Mouse (Mus musculus) embryonic facial prominence, embryonic 11.5 days (tissue): ENCODE data around the gene Scn8a. TPM values are rescaled to one million over a fixed set of nuclear protein-coding genes. Genes with fewer than 3 reads are reported as not detected.

Experiments used
- ATAC-seq: fragments of 200-750 bp; cut with Nextera tagmentation; replicated peaks from 2 replicates; pipeline ENCODE4 v1.8.0; 2017; ENCODE audit warnings: low read depth; ENCODE audit not compliant: insufficient number of reproducible peaks, low FRiP score, low TSS enrichment
- DNase-seq: peaks from one replicate; pipeline ENCODE4 v3.0.0-alpha.2; 2015; ENCODE audit warnings: low spot score
- H3K27ac ChIP-seq: fragments of 300-500 bp; sonication (generic); replicated peaks from 2 replicates; pipeline ENCODE4 v1.5.1; 2014; ENCODE audit warnings: mild to moderate bottlenecking, low read depth, low read length, control low read depth
- H3K27me3 ChIP-seq: fragments of 300-500 bp; sonication (generic); 2 replicates; pipeline ENCODE4 v1.6.1; 2014; ENCODE audit warnings: mild to moderate bottlenecking, low read length, moderate library complexity, mixed read lengths; ENCODE audit not compliant: control insufficient read depth, insufficient read depth
- H3K36me3 ChIP-seq: fragments of 300-500 bp; sonication (generic); replicated peaks from 2 replicates; pipeline ENCODE4 v1.6.1; 2014; ENCODE audit warnings: low read depth, mild to moderate bottlenecking, low read length, moderate library complexity, mixed read lengths; ENCODE audit not compliant: control insufficient read depth, insufficient read depth
- H3K4me1 ChIP-seq: fragments of 300-500 bp; sonication (generic); 2 replicates; pipeline ENCODE4 v1.6.1; 2014; ENCODE audit warnings: low read length, mixed read lengths; ENCODE audit not compliant: control insufficient read depth, insufficient read depth
- H3K4me2 ChIP-seq: fragments of 300-500 bp; sonication (generic); 2 replicates; pipeline ENCODE4 v1.6.1; 2014; ENCODE audit warnings: low read depth, mild to moderate bottlenecking, control low read depth, low read length, moderate library complexity
- H3K4me3 ChIP-seq: fragments of 300-500 bp; sonication (generic); 2 replicates; pipeline ENCODE4 v1.5.1; 2014; ENCODE audit warnings: low read depth, low read length, control low read depth
- H3K9ac ChIP-seq: fragments of 300-500 bp; sonication (generic); replicated peaks from 2 replicates; pipeline ENCODE4 v1.6.1; 2014; ENCODE audit warnings: mild to moderate bottlenecking, control low read depth, low read length
- H3K9me3 ChIP-seq: fragments of 300-500 bp; sonication (generic); replicated peaks from 2 replicates; pipeline ENCODE4 v1.6.1; 2016; ENCODE audit warnings: mild to moderate bottlenecking, low read length, inconsistent platforms, mixed read lengths; ENCODE audit not compliant: control insufficient read depth
- WGBS: fragments of 180-500 bp; shearing (Covaris S2); extraction: QIAGEN DNeasy Blood & Tissue Kit; methylation state at CpG from one replicate; pipeline ENCODE4 v1.1.7; 2014; 5-methylcytosine and 5-hydroxymethylcytosine counted together
- polyA plus RNA-seq: library from polyadenylated mRNA; unstranded; fragments of >200 nt; fragmentation: Nextera tagmentation; extraction: Ambion mirVana; gene quantifications from 2 replicates; pipeline ENCODE4 v1.2.1, GENCODE M21; 2014

The Scn8a gene
- polyA plus RNA-seq, 1 experiment from 2014 or later, result 8.2 TPM

DNA sequence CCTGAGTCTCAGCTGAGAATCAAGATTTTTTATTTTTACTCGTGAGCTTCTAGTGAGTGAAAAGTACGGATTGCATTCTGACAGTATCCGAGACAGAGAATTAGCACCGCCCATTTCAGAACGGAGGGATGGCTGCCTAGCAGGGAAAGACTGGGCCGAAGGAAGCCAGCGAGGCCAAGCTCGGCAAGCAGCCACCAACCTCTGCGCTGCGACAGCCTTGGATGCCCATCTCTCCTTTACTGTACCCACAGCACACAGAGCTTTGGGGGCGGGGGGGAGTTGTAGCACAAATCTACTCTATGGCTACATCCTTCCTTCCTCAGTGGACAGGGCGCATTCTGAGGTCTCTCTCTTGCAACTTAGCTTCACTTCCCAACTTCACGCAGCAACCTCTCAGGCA lies 78.7 kb downstream of the Scn8a start:
- no peak overlapping the region for H3K27ac ChIP-seq
- no peaks in the 10 kb centered on the region for H3K4me1 ChIP-seq
- no peak overlapping the region for H3K9ac ChIP-seq
- no peak for ATAC-seq
- H3K27me3 ChIP-seq, result no peaks in the 10 kb centered on the region
- no peak for DNase-seq
- WGBS, result 89% methylated on average over 13 of the region's 13 CpGs
- no peak overlapping the region for H3K4me3 ChIP-seq
- no peak overlapping the region for H3K4me2 ChIP-seq
- H3K36me3 ChIP-seq, result no peaks in the 10 kb centered on the region
- no peaks in the 10 kb centered on the region for H3K9me3 ChIP-seq

DNA sequence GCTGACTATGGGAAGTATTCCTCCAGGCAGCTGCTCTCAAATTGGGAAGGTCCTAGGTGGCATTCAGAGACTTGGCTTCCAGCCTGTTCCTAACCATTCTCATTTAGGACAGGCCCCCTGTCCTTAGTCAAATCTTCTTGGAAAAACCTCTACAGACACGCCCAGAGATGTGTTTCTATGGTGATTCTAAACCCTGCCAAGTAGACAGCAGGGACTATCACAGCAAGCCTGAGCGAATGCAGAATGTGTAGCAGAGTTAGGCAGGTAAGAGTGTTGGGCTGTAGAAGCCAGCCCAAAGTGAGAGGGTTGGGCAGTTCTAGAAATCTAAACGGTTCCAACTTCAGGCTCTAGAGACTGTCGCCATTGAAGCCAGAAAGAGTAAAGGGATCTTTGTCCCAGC lies 79.5 kb downstream of the Scn8a start:
- no peak for DNase-seq
- H3K9me3 ChIP-seq, result no peaks in the 10 kb centered on the region
- H3K27ac ChIP-seq, result no peak overlapping the region
- no peak for ATAC-seq
- no peaks in the 10 kb centered on the region for H3K4me1 ChIP-seq
- no peaks in the 10 kb centered on the region for H3K36me3 ChIP-seq
- H3K9ac ChIP-seq, result no peak overlapping the region
- WGBS, result 88% methylated on average over 4 of the region's 4 CpGs
- no peaks in the 10 kb centered on the region for H3K27me3 ChIP-seq
- H3K4me3 ChIP-seq, result no peak overlapping the region
- H3K4me2 ChIP-seq, result no peak overlapping the region

DNA sequence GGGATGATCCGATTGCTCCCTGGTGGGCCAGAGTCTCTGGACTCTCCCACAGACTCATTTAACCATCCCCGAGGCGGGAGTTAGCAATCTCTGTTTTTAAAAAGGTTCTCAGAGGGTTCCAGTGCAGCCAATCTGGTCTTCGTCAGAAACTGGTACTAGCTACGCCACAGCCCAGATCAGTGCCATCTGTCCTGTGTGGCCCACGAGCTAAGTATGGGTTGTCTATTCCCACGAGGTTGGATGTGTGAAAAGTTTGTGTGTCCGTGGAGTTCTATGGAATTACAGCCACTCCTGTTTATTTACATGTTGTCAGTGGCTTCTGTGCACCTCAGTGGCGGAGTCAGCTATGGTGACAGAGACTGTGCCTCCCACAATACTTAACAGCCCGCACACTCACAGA lies 81.8 kb downstream of the Scn8a start:
- H3K9ac ChIP-seq, result no peak overlapping the region
- no peak overlapping the region for H3K4me3 ChIP-seq
- ATAC-seq (no peak), DNase-seq (no peak)
- WGBS, result 82% methylated on average over 10 of the region's 10 CpGs
- no peak overlapping the region for H3K27ac ChIP-seq
- no peaks in the 10 kb centered on the region for H3K4me1 ChIP-seq
- no peak overlapping the region for H3K4me2 ChIP-seq
- no peaks in the 10 kb centered on the region for H3K36me3 ChIP-seq
- H3K9me3 ChIP-seq, result no peaks in the 10 kb centered on the region
- H3K27me3 ChIP-seq, result no peaks in the 10 kb centered on the region

DNA sequence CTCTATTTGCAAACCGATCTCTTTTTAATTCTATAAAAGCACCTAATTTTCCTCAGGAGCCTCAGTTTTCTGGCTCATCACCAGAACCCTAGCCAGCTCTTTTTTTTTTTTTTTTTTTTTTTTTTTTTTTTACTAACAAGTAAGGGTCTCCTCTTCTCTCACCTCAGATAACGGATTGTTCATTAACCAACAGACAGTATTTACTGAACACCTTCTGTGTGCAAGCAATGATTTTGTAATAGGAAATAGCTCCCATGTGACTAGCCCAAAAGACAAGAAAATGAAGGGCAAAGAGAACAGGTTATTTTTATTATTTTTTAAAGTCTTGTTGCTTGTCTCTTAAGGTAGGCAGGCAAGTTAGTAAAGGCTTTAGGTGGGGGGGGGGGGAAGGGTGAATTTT lies 82.6 kb downstream of the Scn8a start:
- DNase-seq, result no peak
- H3K4me3 ChIP-seq, result no peak overlapping the region
- H3K27ac ChIP-seq, result no peak overlapping the region
- H3K4me2 ChIP-seq, result no peak overlapping the region
- ATAC-seq, result no peak
- no peaks in the 10 kb centered on the region for H3K36me3 ChIP-seq
- no peaks in the 10 kb centered on the region for H3K4me1 ChIP-seq
- no peaks in the 10 kb centered on the region for H3K27me3 ChIP-seq
- H3K9ac ChIP-seq, result no peak overlapping the region
- 91% methylated on average over 2 of the region's 2 CpGs for WGBS
- H3K9me3 ChIP-seq, result no peaks in the 10 kb centered on the region

DNA sequence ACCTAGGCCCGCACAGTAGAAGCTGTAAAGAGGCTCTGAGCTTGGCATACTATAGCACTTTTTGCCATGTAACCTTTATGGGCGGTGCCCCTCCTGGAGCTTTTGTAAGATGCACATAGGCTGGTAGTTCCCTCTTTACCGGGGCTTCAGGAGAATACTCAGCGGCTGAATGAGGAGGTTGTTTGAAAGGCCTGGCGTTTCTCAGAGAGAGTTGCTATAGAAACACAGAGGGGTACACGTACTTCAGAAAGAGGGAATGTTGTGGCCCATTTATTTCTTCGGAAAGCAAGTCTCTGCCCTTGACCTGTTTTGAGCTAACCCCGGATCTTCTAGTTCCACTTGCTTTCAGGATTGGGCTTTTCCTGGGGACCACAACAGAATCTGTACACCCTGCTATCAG lies 83.2 kb downstream of the Scn8a start:
- Histone ChIP-seq H3K4me2 (no peak overlapping the region), H3K27ac (no peak overlapping the region), H3K36me3 (no peaks in the 10 kb centered on the region), H3K4me1 (no peaks in the 10 kb centered on the region), H3K27me3 (no peaks in the 10 kb centered on the region), H3K9ac (no peak overlapping the region), H3K9me3 (no peaks in the 10 kb centered on the region), H3K4me3 (no peak overlapping the region)
- 43% methylated on average over 8 of the region's 8 CpGs for WGBS
- DNase-seq, result peak; percentile 29
- no peak for ATAC-seq

DNA sequence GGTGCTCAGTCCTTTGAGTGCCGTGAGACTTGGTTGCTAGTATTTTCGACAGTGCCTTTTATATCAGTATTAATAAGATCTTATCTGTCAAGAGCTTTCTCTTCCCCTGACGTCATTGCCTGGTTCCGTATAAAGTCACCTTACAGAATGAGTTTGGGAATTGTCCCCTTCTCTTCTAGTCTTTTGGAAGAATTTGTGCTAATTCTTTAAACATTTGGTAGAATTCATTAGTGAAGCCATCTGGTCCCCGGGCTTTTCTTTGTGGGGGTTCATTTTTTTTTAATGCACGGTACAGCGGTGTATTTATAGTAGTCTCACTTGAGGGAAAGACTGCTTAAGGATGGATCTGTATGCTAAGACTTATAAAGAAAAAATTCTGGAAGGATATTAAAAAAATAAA lies 84.3 kb downstream of the Scn8a start:
- H3K27ac ChIP-seq, result no peak overlapping the region
- no peaks in the 10 kb centered on the region for H3K4me1 ChIP-seq
- WGBS, result 82% methylated on average over 7 of the region's 7 CpGs
- no peaks in the 10 kb centered on the region for H3K27me3 ChIP-seq
- no peaks in the 10 kb centered on the region for H3K9me3 ChIP-seq
- H3K4me3 ChIP-seq, result no peak overlapping the region
- no peak for DNase-seq
- no peaks in the 10 kb centered on the region for H3K36me3 ChIP-seq
- no peak for ATAC-seq
- no peak overlapping the region for H3K4me2 ChIP-seq
- H3K9ac ChIP-seq, result no peak overlapping the region

DNA sequence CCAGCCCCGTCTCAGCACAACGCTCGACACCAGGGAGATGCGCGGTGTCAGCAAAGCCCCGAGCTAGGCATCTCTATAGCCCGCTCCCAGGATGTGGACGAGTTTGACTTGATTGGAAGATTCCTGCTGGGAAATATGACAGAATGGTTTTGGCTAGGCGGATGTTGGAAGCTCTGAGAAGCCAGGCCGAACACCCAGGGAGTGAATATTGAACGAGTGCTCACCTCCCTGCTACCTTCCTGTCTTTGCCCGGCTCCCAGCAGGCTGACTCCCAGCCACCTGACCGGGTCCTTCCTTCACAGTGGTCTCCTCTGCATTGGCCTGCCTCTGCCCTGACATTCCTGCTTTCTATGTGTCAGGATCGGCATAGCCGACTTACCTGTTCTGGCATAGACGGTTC lies 85.1 kb downstream of the Scn8a start:
- DNase-seq (no peak), ATAC-seq (no peak)
- H3K4me2 ChIP-seq, result no peak overlapping the region
- H3K27ac ChIP-seq, result no peak overlapping the region
- no peak overlapping the region for H3K9ac ChIP-seq
- no peaks in the 10 kb centered on the region for H3K36me3 ChIP-seq
- WGBS, result 79% methylated on average over 16 of the region's 16 CpGs
- no peaks in the 10 kb centered on the region for H3K4me1 ChIP-seq
- no peak overlapping the region for H3K4me3 ChIP-seq
- no peaks in the 10 kb centered on the region for H3K9me3 ChIP-seq
- H3K27me3 ChIP-seq, result no peaks in the 10 kb centered on the region

DNA sequence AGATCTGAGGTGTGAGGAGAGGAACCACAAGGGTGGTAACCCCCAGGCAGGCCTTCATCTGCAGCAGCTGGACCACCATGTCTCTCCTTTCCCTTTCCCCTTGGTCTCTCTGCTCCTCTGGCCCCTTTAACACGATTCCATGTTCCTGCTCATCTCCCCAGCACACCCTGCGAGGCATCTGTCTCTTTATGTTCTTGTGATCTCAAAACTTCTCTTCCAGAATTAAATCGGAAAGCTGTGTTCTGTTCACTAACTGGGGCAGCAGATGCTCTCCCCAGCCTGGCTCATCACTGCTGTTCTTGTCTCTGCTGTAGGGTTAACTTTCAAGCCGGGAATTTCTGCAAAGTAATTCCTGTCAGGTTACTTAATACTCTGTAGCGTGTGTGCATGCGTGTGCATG lies 91.3 kb downstream of the Scn8a start:
- 78% methylated on average over 6 of the region's 6 CpGs for WGBS
- no peak overlapping the region for H3K4me2 ChIP-seq
- no peaks in the 10 kb centered on the region for H3K9me3 ChIP-seq
- H3K27ac ChIP-seq, result no peak overlapping the region
- no peak overlapping the region for H3K4me3 ChIP-seq
- H3K4me1 ChIP-seq, result no peaks in the 10 kb centered on the region
- H3K27me3 ChIP-seq, result no peaks in the 10 kb centered on the region
- no peak for DNase-seq
- ATAC-seq, result no peak
- H3K36me3 ChIP-seq, result no peaks in the 10 kb centered on the region
- no peak overlapping the region for H3K9ac ChIP-seq

DNA sequence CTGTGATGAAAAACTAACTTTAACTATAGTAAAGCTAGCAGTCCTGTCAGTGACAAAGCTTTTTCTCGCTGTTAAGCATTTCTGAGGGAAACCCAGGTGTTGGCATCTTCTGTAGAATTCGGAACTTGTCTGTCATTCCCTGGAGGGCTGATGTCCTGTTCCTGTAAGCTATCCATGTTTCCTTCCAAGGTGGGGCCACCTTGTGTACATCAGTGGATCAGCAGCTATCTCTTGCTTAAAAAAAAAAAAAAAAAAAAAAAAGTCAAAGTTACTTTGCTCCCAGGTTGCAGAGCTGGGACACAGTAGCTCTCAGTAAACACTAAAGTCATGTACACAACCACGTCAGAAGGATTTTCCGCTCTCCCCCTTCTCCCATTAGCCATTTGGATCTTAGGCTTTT lies 91.9 kb downstream of the Scn8a start:
- no peak overlapping the region for H3K4me2 ChIP-seq
- no peak overlapping the region for H3K9ac ChIP-seq
- H3K36me3 ChIP-seq, result no peaks in the 10 kb centered on the region
- ATAC-seq, result no peak
- H3K27me3 ChIP-seq, result no peaks in the 10 kb centered on the region
- no peak overlapping the region for H3K4me3 ChIP-seq
- no peaks in the 10 kb centered on the region for H3K9me3 ChIP-seq
- WGBS, result 75% methylated on average over 4 of the region's 4 CpGs
- no peak for DNase-seq
- H3K27ac ChIP-seq, result no peak overlapping the region
- H3K4me1 ChIP-seq, result no peaks in the 10 kb centered on the region
